Mouse (Mus musculus) liver, embryonic 12.5 days (tissue): Measurements from ENCODE around the gene AC134908.4. TPM values are rescaled to one million over a fixed set of nuclear protein-coding genes. Genes with fewer than 3 reads are reported as not detected.
A peak's percentile ranks its signal among the peaks of the same experiment; 100 is the strongest.

Source experiments
- ATAC-seq: fragments of 200-750 bp; cut with Nextera tagmentation; 2 replicates; pipeline ENCODE4 v1.8.0; 2017; ENCODE audit warnings: moderate number of reproducible peaks, mild to moderate bottlenecking, moderate library complexity
- H3K27ac ChIP-seq: fragments of 300-500 bp; sonication (generic); 2 replicates; pipeline ENCODE4 v1.5.1; 2016; ENCODE audit warnings: mild to moderate bottlenecking
- H3K27me3 ChIP-seq: fragments of 300-500 bp; sonication (generic); replicated peaks from 2 replicates; pipeline ENCODE4 v1.6.1; 2016; ENCODE audit warnings: mild to moderate bottlenecking, moderate library complexity
- H3K36me3 ChIP-seq: fragments of 300-500 bp; sonication (generic); 2 replicates; pipeline ENCODE4 v1.6.1; 2016; ENCODE audit warnings: mild to moderate bottlenecking, moderate library complexity
- H3K4me1 ChIP-seq: fragments of 300-500 bp; sonication (generic); 2 replicates; pipeline ENCODE4 v1.6.1; 2016
- H3K4me2 ChIP-seq: fragments of 300-500 bp; sonication (generic); 2 replicates; pipeline ENCODE4 v1.6.1; 2016; ENCODE audit warnings: mild to moderate bottlenecking, moderate library complexity
- H3K4me3 ChIP-seq: fragments of 300-500 bp; sonication (generic); 2 replicates; pipeline ENCODE4 v1.5.1; 2016; ENCODE audit warnings: mild to moderate bottlenecking, moderate library complexity
- H3K9ac ChIP-seq: fragments of 300-500 bp; sonication (generic); 2 replicates; pipeline ENCODE4 v1.6.1; 2016; ENCODE audit warnings: mild to moderate bottlenecking, moderate library complexity
- H3K9me3 ChIP-seq: fragments of 300-500 bp; sonication (generic); replicated peaks from 2 replicates; pipeline ENCODE4 v1.6.1; 2016; ENCODE audit warnings: mild to moderate bottlenecking, moderate library complexity
- WGBS: fragments of 180-500 bp; shearing (Covaris S2); methylation state at CpG from one replicate; pipeline ENCODE4 v1.1.7; 2016; ENCODE audit not compliant: insufficient replicate concordance; 5-methylcytosine and 5-hydroxymethylcytosine counted together
- polyA plus RNA-seq: library from polyadenylated mRNA; unstranded; fragments of >200 nt; fragmentation: Nextera tagmentation; extraction: Ambion mirVana; gene quantifications from 2 replicates; pipeline ENCODE4 v1.2.1, GENCODE M21; 2016

AC134908.4 gene
- polyA plus RNA-seq, 1 experiment from 2014 or later: not detected

GRCm38 (mm10) chr17:25781339-25781738, 14.1 kb downstream of the AC134908.4 start:
- no peak for ATAC-seq
- H3K36me3 ChIP-seq: peaks cover 72% of the 10 kb centered on the region

GRCm38 (mm10) chr17:25777948-25778347, 17.5 kb downstream of the AC134908.4 start:
- Histone ChIP-seq H3K27me3 (no peaks in the 10 kb centered on the region), H3K4me2 (no peak overlapping the region), H3K9me3 (no peaks in the 10 kb centered on the region), H3K4me1 (peaks cover 18% of the 10 kb centered on the region), H3K4me3 (no peak overlapping the region), H3K36me3 (peaks cover 64% of the 10 kb centered on the region), H3K9ac (no peak overlapping the region), H3K27ac (no peak overlapping the region)
- ATAC-seq: no peak
- 88% methylated on average over 5 of the region's 5 CpGs for WGBS

More at GRCm38 (mm10) chr17:25781339-25781738, 14.1 kb downstream of the AC134908.4 start:
- Histone ChIP-seq H3K4me1 (peaks cover 16% of the 10 kb centered on the region), H3K9me3 (no peaks in the 10 kb centered on the region), H3K27me3 (no peaks in the 10 kb centered on the region), H3K4me2 (no peak overlapping the region), H3K27ac (no peak overlapping the region), H3K4me3 (no peak overlapping the region), H3K9ac (no peak overlapping the region)
- WGBS: 68% methylated on average over 6 of the region's 6 CpGs

GRCm38 (mm10) chr17:25775318-25776062, 20.0 kb downstream of the AC134908.4 start:
- peak overlapping the region; percentile 87; the same call in 1 of the 2 replicates for H3K4me2 ChIP-seq
- H3K27me3 ChIP-seq: peaks cover 10% of the 10 kb centered on the region; the same call in 1 of the 2 replicates
- H3K4me3 ChIP-seq: no peak overlapping the region
- ATAC-seq: no peak
- H3K27ac ChIP-seq: no peak overlapping the region
- WGBS: 75% methylated on average over 10 of the region's 10 CpGs
- peaks cover 40% of the 10 kb centered on the region for H3K36me3 ChIP-seq
- H3K9ac ChIP-seq: 0 out of 2 replicates have a peak overlapping the region, but pooled peaks have one; percentile 84
- H3K4me1 ChIP-seq: peaks cover 18% of the 10 kb centered on the region
- H3K9me3 ChIP-seq: no peaks in the 10 kb centered on the region

DNA sequence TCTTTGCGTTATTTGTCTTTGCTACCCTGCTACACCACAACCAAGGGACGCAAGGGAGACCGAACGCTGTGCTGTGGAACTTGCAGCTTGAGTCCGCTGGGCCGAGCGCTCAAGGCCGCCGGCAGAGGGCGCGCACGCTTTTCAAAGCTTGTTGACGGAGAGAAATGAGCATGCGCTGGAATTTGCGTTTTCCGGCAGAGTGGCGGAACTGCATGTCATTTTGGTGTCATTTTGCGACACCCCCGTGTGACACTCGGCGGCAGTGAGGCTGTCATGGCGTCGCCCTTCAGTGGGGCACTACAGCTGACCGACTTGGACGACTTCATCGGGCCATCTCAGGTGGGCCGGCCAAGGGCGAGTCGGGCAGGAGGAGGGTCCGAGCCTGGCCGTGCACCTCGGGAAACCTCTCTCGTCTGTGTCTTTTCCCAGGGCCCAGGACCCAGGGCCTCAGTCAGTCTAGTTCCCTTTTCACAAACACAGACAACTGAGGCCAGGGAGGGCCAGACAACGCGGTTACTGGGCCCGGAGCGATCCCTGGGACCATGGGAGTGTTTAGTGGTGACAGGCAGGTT, 21.8 kb downstream of the AC134908.4 start, which contains the start of gene Narfl:
Gene Narfl, plus strand, starts transcription at position 228 of the 572 bp plus-strand sequence.
- under 1% methylated on average over 37 of the region's 37 CpGs for WGBS
- H3K9ac ChIP-seq: peak within 1 kb of the TSS; percentile 84
- peak within 1 kb of the TSS; percentile 79 for H3K4me3 ChIP-seq
- H3K4me1 ChIP-seq: peaks cover 18% of the 10 kb centered on the region
- peaks cover 23% of the 10 kb centered on the region for H3K36me3 ChIP-seq
- ATAC-seq: peak; percentile 83
- peak within 1 kb of the TSS; percentile 87 for H3K4me2 ChIP-seq
- H3K27ac ChIP-seq: no peak within 1 kb of the TSS; the same call in 1 of the 2 replicates
- no peaks in the 10 kb centered on the region for H3K9me3 ChIP-seq
- H3K27me3 ChIP-seq: peaks cover 27% of the 10 kb centered on the region

DNA sequence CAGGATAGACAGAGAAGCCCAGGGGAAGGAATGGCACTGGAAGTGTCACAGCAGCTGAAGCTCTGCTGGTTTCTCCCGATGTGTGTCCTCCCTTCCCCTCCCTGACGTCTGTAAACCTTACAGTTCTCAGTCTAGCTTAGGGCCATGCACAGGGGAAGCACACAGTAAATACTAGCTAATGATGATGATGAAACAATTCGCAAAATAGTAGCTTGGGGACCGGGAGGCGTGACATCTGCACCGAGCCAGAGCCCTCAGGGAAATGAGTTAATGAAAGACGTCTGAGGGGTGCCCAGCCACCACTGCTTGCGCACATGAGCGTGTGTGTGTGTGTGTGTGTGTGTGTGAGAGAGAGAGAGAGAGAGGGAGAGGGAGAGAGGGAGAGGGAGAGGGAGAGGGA, 26.1 kb downstream of the AC134908.4 start:
- no peak overlapping the region for H3K4me2 ChIP-seq
- H3K27me3 ChIP-seq: peaks cover 55% of the 10 kb centered on the region
- peaks cover 3% of the 10 kb centered on the region for H3K4me1 ChIP-seq
- no peak overlapping the region for H3K4me3 ChIP-seq
- no peak overlapping the region for H3K27ac ChIP-seq
- WGBS: 50% methylated on average over 9 of the region's 9 CpGs
- H3K36me3 ChIP-seq: no peaks in the 10 kb centered on the region
- no peak for ATAC-seq
- no peaks in the 10 kb centered on the region for H3K9me3 ChIP-seq
- no peak overlapping the region for H3K9ac ChIP-seq

DNA sequence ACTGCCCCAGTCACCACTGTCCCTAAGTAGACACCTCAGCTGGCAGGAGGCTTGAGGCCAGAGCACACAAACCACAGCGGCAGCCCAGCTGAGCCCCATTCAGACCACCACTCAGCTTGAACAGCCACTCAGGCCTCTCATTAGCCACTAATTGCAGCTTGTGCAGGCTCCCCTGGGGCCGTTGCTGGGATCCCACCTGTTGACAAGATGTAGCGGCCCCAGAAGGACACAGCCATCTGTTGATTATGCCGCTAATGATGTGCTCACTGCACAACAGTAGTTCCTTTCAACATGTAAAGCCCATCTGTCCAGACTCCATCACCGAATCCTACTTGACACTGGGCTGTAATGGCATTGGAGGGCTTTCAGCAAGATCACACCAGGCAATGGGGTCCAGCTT, 29.6 kb downstream of the AC134908.4 start:
- Histone ChIP-seq H3K27ac (no peak overlapping the region), H3K4me2 (no peak overlapping the region), H3K4me1 (no peaks in the 10 kb centered on the region), H3K27me3 (peaks cover 48% of the 10 kb centered on the region), H3K9me3 (no peaks in the 10 kb centered on the region), H3K4me3 (no peak overlapping the region), H3K36me3 (no peaks in the 10 kb centered on the region), H3K9ac (no peak overlapping the region)
- no peak for ATAC-seq
- WGBS: 60% methylated on average over 5 of the region's 5 CpGs

GRCm38 (mm10) chr17:25762591-25762990, 32.9 kb downstream of the AC134908.4 start:
- no peaks in the 10 kb centered on the region for H3K9me3 ChIP-seq
- H3K4me2 ChIP-seq: no peak overlapping the region
- H3K4me1 ChIP-seq: no peaks in the 10 kb centered on the region
- H3K4me3 ChIP-seq: no peak overlapping the region
- H3K9ac ChIP-seq: no peak overlapping the region
- 30% methylated on average over 3 of the region's 3 CpGs for WGBS
- no peaks in the 10 kb centered on the region for H3K36me3 ChIP-seq
- H3K27me3 ChIP-seq: peaks cover 22% of the 10 kb centered on the region
- no peak overlapping the region for H3K27ac ChIP-seq
- ATAC-seq: no peak

DNA sequence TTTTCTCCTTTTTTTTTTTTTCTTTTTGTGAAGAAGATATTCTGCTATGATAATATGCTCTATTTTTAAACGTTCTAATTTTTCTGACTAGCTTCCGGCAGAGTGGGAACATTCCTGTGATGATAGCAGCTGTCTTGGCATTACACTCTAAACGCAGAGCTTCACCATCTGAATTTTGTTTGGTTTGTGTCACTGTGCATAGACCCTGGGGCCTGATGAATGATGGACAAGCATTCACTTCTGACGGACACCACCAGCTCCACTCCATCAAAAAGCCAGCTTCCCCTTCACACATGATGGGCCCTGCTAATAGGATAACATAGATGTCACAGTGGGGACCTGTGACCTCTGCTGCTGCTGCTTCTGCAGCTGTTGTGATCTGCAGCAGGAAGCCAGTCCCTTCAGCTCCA, 33.9 kb downstream of the AC134908.4 start:
- Histone ChIP-seq H3K9ac (no peak overlapping the region), H3K27ac (no peak overlapping the region), H3K4me2 (no peak overlapping the region), H3K4me1 (no peaks in the 10 kb centered on the region), H3K27me3 (peaks cover 15% of the 10 kb centered on the region; the same call in 1 of the 2 replicates), H3K36me3 (no peaks in the 10 kb centered on the region), H3K9me3 (no peaks in the 10 kb centered on the region), H3K4me3 (no peak overlapping the region)
- ATAC-seq: no peak
- 41% methylated on average over 4 of the region's 4 CpGs for WGBS

DNA sequence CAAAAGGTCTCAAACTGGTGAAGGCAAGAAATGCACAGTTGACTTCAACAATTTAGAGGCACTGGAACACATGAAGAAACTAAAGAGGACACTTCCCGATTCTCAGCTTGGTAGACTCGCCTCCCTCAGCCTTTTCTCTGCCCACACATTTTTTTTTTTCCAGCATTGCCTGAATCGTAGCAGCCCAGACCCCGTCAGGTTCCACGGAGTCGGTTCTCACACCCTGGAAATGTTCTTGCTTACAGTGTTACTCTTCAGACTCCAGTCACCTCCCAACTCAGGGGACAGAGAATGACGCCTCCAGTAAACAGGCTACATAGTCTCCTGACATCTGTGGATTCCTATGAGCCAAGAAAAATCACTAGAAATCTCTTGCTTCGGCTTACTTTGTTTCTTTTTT, 35.3 kb downstream of the AC134908.4 start:
- ATAC-seq: no peak
- Histone ChIP-seq H3K27ac (no peak overlapping the region), H3K4me2 (no peak overlapping the region), H3K9ac (no peak overlapping the region), H3K9me3 (no peaks in the 10 kb centered on the region), H3K4me1 (no peaks in the 10 kb centered on the region), H3K27me3 (peaks cover 9% of the 10 kb centered on the region; the same call in 1 of the 2 replicates), H3K36me3 (no peaks in the 10 kb centered on the region), H3K4me3 (no peak overlapping the region)
- 52% methylated on average over 8 of the region's 8 CpGs for WGBS

DNA sequence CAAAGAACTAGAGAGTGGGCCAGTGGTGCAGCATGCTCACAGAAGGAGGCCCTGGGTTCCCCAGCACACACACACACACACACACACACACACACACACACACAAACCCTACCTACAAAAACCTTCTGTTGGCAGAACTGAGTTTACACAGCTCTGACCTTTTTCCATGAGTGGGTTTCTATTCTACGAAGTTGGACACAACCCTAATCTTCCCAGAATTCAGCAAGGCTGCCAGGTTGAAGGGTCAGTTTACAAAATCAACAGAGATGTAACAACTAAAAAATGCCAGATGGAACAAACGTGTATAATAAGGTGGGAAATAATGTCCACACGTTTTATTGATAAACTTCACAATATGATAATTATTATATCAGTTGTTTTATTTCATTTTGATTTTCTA, 37.8 kb downstream of the AC134908.4 start:
- WGBS: 43% methylated on average over 3 of the region's 3 CpGs
- ATAC-seq: no peak
- H3K27ac ChIP-seq: no peak overlapping the region

DNA sequence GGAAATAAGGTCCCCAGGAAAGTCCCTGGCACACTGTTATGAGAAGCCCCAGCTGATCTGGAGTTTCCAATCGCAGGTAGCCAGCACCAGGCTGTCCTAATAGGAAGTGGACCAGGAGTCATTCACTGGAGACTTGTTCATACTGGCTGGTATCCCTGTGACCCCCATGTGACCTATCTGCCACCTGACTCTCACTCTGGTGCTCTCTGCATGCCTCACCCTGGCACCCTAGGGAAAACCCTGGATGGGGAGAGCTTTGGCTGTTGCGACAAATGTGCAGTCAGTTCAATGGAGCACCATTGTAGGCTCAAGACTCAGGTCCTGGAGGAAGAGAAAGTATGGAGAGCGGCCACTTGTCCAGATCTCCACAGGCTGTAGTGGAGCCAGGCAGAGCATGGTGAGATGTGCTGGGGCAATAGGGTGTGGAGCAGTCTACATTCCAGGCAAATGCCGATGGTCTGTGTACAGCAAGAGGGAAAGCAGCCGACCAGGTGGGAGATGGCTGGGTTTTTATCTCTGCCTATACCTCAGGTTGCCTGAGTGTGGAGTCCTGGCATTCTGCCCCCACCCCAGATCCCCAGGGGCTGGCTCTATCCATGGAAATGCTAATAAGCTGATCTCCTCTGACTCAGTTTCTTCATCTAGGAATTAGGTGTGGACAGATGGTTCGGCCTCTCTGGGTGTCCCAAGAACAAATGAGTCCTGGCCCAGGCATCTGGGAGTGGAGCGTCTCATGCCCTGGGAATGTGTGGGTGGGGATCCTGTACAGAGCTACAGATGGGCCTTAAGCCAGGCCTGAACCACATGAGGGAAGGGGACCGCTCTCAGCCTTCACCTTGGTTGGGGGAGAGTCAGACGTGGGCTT, 38.8 kb downstream of the AC134908.4 start:
- no peak overlapping the region for H3K4me2 ChIP-seq
- H3K27ac ChIP-seq: no peak overlapping the region
- no peaks in the 10 kb centered on the region for H3K36me3 ChIP-seq
- H3K4me3 ChIP-seq: no peak overlapping the region
- 64% methylated on average over 9 of the region's 9 CpGs for WGBS
- H3K4me1 ChIP-seq: no peaks in the 10 kb centered on the region
- H3K27me3 ChIP-seq: peaks cover 18% of the 10 kb centered on the region; the same call in 1 of the 2 replicates
- no peak for ATAC-seq
- no peaks in the 10 kb centered on the region for H3K9me3 ChIP-seq
- H3K9ac ChIP-seq: no peak overlapping the region

More for the DNA sequence above, 37.8 kb downstream of the AC134908.4 start:
- H3K9ac ChIP-seq: no peak overlapping the region
- H3K9me3 ChIP-seq: no peaks in the 10 kb centered on the region
- H3K4me1 ChIP-seq: no peaks in the 10 kb centered on the region
- no peaks in the 10 kb centered on the region for H3K36me3 ChIP-seq
- no peak overlapping the region for H3K4me3 ChIP-seq
- peaks cover 16% of the 10 kb centered on the region; the same call in 1 of the 2 replicates for H3K27me3 ChIP-seq
- H3K4me2 ChIP-seq: no peak overlapping the region
